Mouse (Mus musculus) c-Kit-positive CD71-negative TER-119-negative erythroid progenitor cells, embryonic 14.5 days (primary cell): ENCODE measurements around the gene Zyg11b.

Source experiments
- DNase-seq: peaks from one replicate; pipeline ENCODE4 v3.0.0-alpha.2; 2013; ENCODE audit warnings: low read depth

The Zyg11b gene

GRCm38 (mm10) chr4:108300670-108301373, at the start of gene Zyg11b:
Zyg11b (minus strand) TSS chr4:108301096.
- DNase-seq: peak; percentile 83

- no peak for DNase-seq
Observed at GRCm38 (mm10) chr4:108349836-108350547, 49.1 kb upstream of the Zyg11b start.

- no peak for DNase-seq
Observed at GRCm38 (mm10) chr4:108349064-108349463, 48.2 kb upstream of the Zyg11b start.

- DNase-seq: no peak
Observed at GRCm38 (mm10) chr4:108348256-108348875, 47.5 kb upstream of the Zyg11b start.

- no peak for DNase-seq
Observed at GRCm38 (mm10) chr4:108347111-108347510, 46.2 kb upstream of the Zyg11b start.

- no peak for DNase-seq
Observed at GRCm38 (mm10) chr4:108345826-108346225, 44.9 kb upstream of the Zyg11b start.

GRCm38 (mm10) chr4:108344631-108345083, 43.8 kb upstream of the Zyg11b start:
- no peak for DNase-seq

- peak; percentile 48 for DNase-seq
Observed at GRCm38 (mm10) chr4:108339277-108339690, 38.4 kb upstream of the Zyg11b start.

GRCm38 (mm10) chr4:108338811-108339210, 37.9 kb upstream of the Zyg11b start:
- no peak for DNase-seq

GRCm38 (mm10) chr4:108338321-108338733, 37.4 kb upstream of the Zyg11b start:
- DNase-seq: no peak

GRCm38 (mm10) chr4:108337817-108338216, 36.9 kb upstream of the Zyg11b start:
- DNase-seq: no peak

- DNase-seq: no peak
Observed at GRCm38 (mm10) chr4:108336765-108337164, 35.9 kb upstream of the Zyg11b start.

- DNase-seq: no peak
Observed at GRCm38 (mm10) chr4:108335413-108335812, 34.5 kb upstream of the Zyg11b start.

GRCm38 (mm10) chr4:108332041-108332440, 31.1 kb upstream of the Zyg11b start:
- DNase-seq: no peak

GRCm38 (mm10) chr4:108329840-108330239, 28.9 kb upstream of the Zyg11b start:
- no peak for DNase-seq

GRCm38 (mm10) chr4:108327730-108328484, 27.0 kb upstream of the Zyg11b start, which contains the start of gene Coa7:
Coa7 (plus strand) TSS chr4:108328140.
- DNase-seq: peak; percentile 96

- no peak for DNase-seq
Observed at GRCm38 (mm10) chr4:108327071-108327579, 26.2 kb upstream of the Zyg11b start.

GRCm38 (mm10) chr4:108323588-108323987, 22.7 kb upstream of the Zyg11b start:
- no peak for DNase-seq

GRCm38 (mm10) chr4:108320627-108321380, 19.9 kb upstream of the Zyg11b start:
- DNase-seq: no peak

- no peak for DNase-seq
Observed at GRCm38 (mm10) chr4:108319747-108320146, 18.9 kb upstream of the Zyg11b start.
